Mouse (Mus musculus) layer of hippocampus, postnatal 36 days (tissue): ENCODE results near the gene Cd300lg. TPM values are rescaled to one million over a fixed set of nuclear protein-coding genes. Genes with fewer than 3 reads are reported as not detected.
A peak's percentile ranks its signal among the peaks of the same experiment; 100 is the strongest.

Experiments used
- DNase-seq, 2 experiments: peaks; one replicate each; pipeline ENCODE4 v3.0.0; 2022
- total RNA-seq, 2 experiments: library from RNA; stranded (reverse); gene quantifications; 2 replicates each; pipeline ENCODE4 v1.2.3; 2021

The Cd300lg gene
- total RNA-seq, 2 experiments from 2014 or later: not detected

- no peak for DNase-seq
Observed at GRCm38 (mm10) chr11:102025991-102026660, 15.2 kb upstream of the Cd300lg start.

GRCm38 (mm10) chr11:102026694-102027360, 14.5 kb upstream of the Cd300lg start:
- peak; percentile 65 to 70 for DNase-seq

GRCm38 (mm10) chr11:102027361-102028017, 13.8 kb upstream of the Cd300lg start:
- no peak for DNase-seq

GRCm38 (mm10) chr11:102028087-102028816, 13.1 kb upstream of the Cd300lg start, which contains the start of gene Mpp3:
TSS of gene Mpp3 (minus strand) at chr11:102028461.
- DNase-seq: no peak

DNA sequence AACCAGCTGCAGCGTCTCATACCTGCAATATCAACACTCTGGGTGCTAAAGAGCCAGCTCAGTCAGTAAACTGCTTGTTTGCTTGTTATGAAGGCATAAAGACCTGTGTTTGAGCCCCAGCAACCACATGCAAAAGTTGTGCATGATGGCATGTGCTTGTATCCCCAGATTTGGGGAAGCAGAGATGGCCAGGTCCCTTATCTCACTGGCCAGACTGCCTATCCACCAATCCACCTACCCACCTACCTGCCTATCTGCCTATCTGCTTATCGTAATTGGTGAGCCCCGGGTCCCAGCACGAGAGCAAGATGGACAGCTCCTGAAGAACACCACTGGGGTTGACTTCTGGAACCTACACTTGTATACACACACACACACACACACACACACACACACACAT, 12.0 kb upstream of the Cd300lg start:
- no peak for DNase-seq

- no peak for DNase-seq
Observed at GRCm38 (mm10) chr11:102029966-102030365, 11.3 kb upstream of the Cd300lg start.

DNA sequence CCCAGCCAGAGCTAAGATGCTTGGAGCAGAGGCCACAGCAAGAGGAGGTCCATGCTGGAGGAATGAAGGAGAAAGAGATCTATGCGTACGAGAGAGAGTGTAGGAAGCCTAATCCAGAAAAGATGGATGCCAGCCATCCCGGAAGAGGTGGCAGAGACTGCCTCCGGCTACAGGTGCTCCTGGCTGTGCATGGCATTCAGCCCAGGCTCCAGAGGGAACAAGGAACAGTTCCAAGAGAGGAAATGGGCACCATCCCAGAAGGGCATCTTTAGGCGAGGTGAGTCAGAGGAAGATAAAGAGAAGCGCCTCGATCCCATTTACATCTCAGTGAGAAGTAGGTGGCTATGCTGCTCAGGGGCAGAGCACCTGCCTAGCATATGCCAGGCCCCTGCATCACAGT, 10.2 kb upstream of the Cd300lg start:
- no peak for DNase-seq

DNA sequence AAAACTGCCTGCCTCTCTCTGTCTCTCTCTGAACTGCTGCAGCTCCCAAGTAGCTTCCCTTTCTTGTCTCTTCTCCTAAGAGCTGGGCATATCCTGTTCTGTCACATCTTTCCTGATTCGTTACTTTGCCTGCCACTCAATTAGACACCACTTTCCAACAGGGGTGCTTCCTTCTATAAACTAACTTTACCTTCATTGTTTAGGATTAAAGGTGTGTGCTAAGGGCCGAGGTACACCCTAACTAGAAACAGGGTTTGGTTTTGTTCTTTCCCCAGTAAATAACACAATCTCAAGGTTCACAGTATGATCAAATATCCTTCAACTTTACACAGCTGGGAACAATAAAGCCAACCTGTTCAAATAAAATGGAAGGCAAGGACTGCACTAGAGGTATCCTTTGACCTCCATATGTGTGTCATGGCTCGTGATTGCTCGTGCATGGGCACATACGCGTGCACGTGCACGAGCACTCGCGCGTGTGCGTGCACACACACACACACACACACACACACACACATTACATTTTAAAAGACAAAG, 8.2 kb upstream of the Cd300lg start:
- no peak for DNase-seq

GRCm38 (mm10) chr11:102034887-102035286, 6.4 kb upstream of the Cd300lg start:
- peak; percentile 46 to 54 for DNase-seq

DNA sequence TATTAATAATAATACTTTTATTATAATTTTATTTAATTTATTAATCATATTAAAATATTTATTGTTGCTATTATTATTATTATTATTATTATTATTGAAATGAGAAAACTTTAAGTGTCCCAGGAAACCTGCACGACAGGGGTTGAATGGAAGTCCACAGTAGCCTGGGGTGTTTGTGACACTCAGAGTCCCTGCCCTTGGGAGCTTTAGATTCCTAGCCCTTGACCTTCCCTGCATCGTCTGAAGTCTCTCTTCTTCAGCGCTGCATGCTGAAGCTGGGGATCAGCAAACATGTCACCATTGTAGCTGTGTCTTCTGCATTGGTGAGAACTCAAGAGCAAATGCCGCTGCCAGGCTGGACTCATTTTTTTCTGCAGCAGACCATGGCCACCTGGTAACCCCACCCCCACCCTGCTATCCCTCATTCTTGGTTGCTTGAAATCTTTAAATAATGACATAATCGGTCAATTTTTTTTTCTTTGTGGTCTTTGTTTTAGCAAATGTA, 5.8 kb upstream of the Cd300lg start:
- DNase-seq: no peak

GRCm38 (mm10) chr11:102036336-102036735, 5.0 kb upstream of the Cd300lg start:
- DNase-seq: no peak

- no peak for DNase-seq
Observed at GRCm38 (mm10) chr11:102037789-102038188, 3.5 kb upstream of the Cd300lg start.

GRCm38 (mm10) chr11:102039487-102040137, 1.7 kb upstream of the Cd300lg start:
- DNase-seq: no peak

- peak; percentile 69 to 71 for DNase-seq
Observed at GRCm38 (mm10) chr11:102040138-102040524, 1.2 kb upstream of the Cd300lg start.

DNA sequence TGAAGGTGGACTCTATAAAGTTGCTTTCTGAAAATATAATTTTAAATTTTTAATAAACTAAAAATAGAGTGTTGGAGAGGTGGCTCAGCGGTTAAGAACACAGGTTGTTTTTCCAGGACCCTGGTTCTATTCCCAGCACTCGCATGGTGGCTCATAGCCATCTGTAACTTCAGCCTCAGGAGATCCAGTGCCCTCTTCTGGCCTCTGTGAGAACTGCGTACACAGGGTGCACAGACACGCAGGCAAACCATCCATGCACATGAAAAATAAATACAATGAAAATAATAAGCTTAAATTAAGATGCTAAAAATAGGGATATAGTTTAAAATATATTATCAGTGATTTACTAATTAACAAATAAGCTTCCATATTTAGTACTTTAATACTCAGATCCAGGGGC, 663 bp upstream of the Cd300lg start:
- DNase-seq: no peak

DNA sequence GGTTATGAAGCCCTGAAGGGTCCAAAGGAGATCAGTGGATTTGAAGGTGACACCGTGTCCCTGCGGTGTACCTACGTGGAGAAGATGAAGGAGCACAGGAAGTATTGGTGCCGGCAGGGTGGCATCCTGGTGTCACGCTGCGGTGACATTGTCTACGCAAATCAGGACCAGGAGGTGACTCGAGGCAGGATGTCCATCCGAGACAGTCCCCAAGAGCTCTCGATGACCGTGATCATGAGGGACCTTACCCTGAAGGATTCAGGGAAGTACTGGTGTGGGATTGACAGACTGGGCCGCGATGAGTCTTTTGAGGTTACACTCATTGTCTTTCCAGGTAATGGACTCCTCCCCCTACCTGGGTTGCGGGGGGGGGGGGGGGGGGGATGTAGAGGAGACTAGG, 1.7 kb downstream of the Cd300lg start:
- no peak for DNase-seq

GRCm38 (mm10) chr11:102043381-102043780, 2.1 kb downstream of the Cd300lg start:
- DNase-seq: no peak

- DNase-seq: no peak
Observed at GRCm38 (mm10) chr11:102044691-102045212, 3.4 kb downstream of the Cd300lg start.

DNA sequence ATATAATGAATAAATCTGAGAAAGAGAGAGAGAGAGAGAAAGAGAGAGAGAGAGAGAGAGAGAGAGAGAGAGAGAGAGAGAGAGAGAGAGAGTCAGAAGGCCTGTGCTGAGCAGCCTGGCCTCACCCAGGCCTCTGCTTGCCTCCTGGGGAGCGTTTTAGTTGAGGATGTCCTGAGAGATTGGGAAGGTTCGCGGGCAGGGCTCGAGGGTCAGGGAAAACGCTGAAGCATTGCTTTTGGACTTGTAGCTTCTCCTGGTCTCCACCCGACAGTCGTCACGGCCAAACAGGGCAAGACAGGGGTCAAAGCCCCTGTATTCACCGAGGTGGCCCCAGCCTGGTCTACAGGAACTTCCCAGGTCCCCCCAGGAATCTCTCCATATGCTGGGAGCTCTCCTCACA, 5.3 kb downstream of the Cd300lg start:
- no peak for DNase-seq

GRCm38 (mm10) chr11:102049875-102050482, 8.7 kb downstream of the Cd300lg start:
- no peak for DNase-seq

- no peak for DNase-seq
Observed at GRCm38 (mm10) chr11:102051541-102051940, 10.2 kb downstream of the Cd300lg start.
